Mouse (Mus musculus) hematopoietic stem cell, adult 5-6 weeks (primary cell): ENCODE results near the gene Arhgap31. TPM values are rescaled to one million over a fixed set of nuclear protein-coding genes. Genes with fewer than 3 reads are reported as not detected.
A peak's percentile ranks its signal among the peaks of the same experiment; 100 is the strongest.

Experiments
- ATAC-seq, 2 experiments: fragments of 125-278 bp in 1 of 2; replicated peaks in 1 of 2; 2 replicates each; pipeline ENCODE4 v1.8.0; 2016 to 2017; ENCODE audit warnings: inconsistent platforms in 2 of 2, mild to moderate bottlenecking in 2 of 2, moderate number of reproducible peaks in 2 of 2, low read depth in 1 of 2, moderate TSS enrichment in 1 of 2; ENCODE audit not compliant: low FRiP score in 2 of 2, poor library complexity in 2 of 2, severe bottlenecking in 2 of 2, insufficient read depth in 1 of 2, low TSS enrichment in 1 of 2
- total RNA-seq: library from RNA; stranded (forward); fragments of 172-1452, 232-1000 nt; gene quantifications from 2 replicates; pipeline ENCODE4 v1.2.3, GENCODE M21; 2017

The Arhgap31 gene
- total RNA-seq, 1 experiment from 2014 or later, result 5.4 TPM

DNA sequence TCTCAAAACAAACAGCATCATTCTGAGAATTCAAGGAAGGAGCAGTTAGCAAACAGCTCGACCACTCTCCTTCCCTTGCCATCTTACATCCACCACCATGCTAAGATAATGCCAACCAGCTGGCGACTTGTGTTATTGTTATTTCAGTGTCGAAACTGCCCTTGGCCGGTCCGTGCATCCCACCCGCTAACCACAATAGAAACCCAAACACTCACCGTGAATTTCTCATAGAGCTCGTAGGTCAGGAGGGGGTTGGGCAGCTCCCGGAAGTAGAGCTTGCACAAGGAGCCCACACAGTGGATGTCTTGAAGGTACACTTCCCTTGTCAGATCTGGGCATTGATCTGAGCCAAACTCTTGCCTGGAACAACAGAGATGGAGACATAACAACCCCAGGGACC, 76.4 kb downstream of the Arhgap31 start:
- peak; percentile 35 to 69; a peak in 2 of 4 replicates for ATAC-seq

DNA sequence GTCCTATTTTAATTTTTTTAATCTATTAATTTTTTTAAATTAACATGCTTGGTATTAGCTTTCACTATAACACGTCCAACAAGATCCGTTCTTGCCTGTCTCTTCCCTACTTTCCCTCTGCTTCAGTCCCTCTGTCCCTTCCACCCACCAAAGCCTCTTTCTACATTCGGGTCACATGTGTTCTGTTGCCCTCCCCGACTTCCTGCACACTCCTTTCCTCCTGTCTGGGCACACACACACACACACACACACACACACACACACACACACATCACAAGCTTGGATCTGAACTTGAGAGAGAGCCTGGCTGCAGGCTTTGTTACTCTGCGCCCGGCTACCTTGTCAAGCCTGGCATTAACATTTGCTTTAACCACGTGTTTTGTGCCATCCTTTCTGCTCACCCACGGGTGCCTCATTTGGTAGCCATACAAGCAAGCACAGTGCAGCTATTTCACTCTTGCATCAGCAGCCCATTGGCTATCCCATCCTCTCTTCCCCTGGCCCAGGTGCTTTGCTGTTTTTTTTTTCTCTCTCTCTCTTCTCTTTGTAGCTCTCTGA, 77.2 kb downstream of the Arhgap31 start:
- peak in 1 of 2 experiments; percentile 23; a peak in 1 of 4 replicates for ATAC-seq

GRCm38 (mm10) chr16:38632147-38632546, 80.9 kb downstream of the Arhgap31 start:
- ATAC-seq, result peak; percentile 55 to 75; a peak in 3 of 4 replicates

GRCm38 (mm10) chr16:38625811-38626369, 87.2 kb downstream of the Arhgap31 start:
- ATAC-seq, result no peak

DNA sequence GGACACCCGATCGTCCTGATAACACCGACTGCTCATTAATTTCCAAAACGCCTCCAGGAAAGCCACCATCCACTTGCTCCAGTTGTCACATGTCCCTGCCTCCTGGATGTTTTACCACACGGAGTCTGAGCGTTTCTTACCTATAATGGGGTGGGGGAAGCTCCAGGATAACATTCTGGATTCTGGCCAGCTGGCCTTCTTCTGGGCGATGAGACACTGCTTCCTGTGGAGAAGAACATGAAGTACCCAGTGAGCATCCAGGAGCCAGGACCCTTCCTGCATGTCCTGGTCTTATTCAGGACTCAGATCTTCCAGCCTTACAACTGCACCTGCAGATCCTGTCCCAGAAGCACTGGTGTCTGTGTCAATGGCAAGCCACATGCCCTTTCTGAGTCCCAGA, 87.7 kb downstream of the Arhgap31 start:
- ATAC-seq, result no peak

DNA sequence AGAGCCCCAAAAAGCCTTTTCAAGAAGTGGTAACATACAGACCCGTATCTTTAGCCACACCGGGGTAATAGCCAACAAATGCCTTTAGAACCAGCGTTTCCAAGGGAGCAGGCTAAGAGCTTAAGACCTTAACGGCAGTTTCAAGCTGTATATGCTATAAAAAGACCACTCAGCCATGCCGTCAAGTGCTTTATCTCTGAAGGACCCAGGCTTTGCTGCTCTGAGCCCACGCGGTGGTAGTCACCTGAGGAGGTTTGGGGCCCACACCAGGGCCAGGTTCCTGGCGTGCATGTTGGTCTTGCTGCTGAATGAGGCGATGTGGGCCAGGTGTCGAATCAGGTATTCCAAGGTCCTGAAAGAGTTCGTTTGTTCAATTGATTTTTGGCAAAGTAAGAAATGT, 88.8 kb downstream of the Arhgap31 start:
- ATAC-seq, result no peak

GRCm38 (mm10) chr16:38622283-38622682, 90.8 kb downstream of the Arhgap31 start:
- ATAC-seq, result no peak

DNA sequence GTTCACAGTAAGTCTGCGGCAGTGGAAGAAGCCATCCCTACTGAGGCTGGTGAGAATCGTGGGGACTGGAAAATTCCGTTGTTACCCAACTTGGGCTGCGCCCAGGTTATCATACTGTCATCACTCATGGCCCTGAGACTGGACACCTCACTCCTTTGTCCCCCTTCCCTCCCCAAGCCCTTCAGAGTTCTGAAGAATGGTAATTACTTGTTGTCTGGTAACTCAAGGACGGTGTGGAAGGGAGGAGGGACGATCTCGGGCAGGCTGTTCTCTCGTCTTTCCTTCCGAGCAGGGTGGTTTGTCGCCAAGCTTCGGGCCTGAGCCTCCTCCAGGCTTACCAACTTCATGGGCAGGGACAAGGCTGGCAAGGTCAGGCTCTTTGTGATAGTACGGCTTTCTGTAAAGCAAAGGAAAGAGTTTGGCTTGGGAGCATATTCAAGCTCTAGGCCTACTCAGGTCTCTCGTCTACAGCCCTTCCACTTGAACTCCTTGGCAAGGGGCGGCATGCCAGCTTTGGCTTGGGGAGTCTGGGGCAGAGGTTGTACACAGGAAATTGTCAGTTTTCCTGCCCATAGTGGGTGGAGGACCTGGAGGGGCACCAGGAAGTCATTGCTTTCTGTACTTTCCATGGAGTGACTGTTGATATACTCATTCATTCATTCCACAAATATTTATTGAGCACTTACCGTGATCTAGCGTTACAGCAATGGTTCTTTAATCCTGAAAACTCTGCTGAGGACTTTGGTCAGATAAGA, 92.2 kb downstream of the Arhgap31 start:
- no peak for ATAC-seq

DNA sequence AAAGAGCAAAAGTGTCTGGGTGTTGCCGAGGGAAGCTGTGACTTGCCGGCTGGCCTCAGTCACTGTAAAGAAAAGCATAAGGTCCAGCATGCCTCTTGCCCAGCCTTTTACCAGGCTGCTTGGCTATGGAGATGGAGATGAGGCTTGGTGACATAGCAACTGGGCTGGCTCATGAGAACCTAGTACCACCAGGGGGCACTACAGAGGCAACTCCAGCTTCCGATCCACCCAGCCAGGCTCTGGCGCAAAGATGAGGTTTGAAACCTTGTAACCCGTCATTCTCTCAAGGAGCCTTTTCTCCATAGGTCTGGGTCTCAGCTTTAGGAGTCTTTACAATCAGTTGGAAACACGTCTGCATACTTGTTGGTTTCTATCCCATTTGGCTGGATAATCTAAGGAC, 94.0 kb downstream of the Arhgap31 start:
- peak; percentile 79 to 83 for ATAC-seq

GRCm38 (mm10) chr16:38617977-38618376, 95.1 kb downstream of the Arhgap31 start:
- no peak for ATAC-seq

GRCm38 (mm10) chr16:38613646-38614045, 99.4 kb downstream of the Arhgap31 start:
- ATAC-seq, result no peak

GRCm38 (mm10) chr16:38612646-38613045, 100.4 kb downstream of the Arhgap31 start:
- no peak for ATAC-seq

- ATAC-seq, result 0 out of 4 replicates have a peak, but pooled peaks of 1 of the 2 experiments have one; percentile 32
These were observed 104.0 kb downstream of the Arhgap31 start for GRCm38 (mm10) chr16:38609092-38609491.

GRCm38 (mm10) chr16:38608687-38609086, 104.4 kb downstream of the Arhgap31 start:
- no peak for ATAC-seq

- ATAC-seq, result no peak
These were observed 106.6 kb downstream of the Arhgap31 start for GRCm38 (mm10) chr16:38606509-38606908.

- ATAC-seq, result no peak
These were observed 109.9 kb downstream of the Arhgap31 start for GRCm38 (mm10) chr16:38602989-38603804.

- no peak; a peak in 1 of 4 replicates for ATAC-seq
These were observed 113.9 kb downstream of the Arhgap31 start for GRCm38 (mm10) chr16:38598986-38599680.
